Mouse (Mus musculus) midbrain, embryonic 11.5 days (tissue): Measurements from ENCODE around the gene Izumo4. TPM values are rescaled to one million over a fixed set of nuclear protein-coding genes. Genes with fewer than 3 reads are reported as not detected.

ENCODE experiments used
- ATAC-seq: fragments of 200-750 bp; cut with Nextera tagmentation; 2 replicates; pipeline ENCODE4 v1.8.0; 2017; ENCODE audit warnings: moderate TSS enrichment, moderate library complexity; ENCODE audit not compliant: low FRiP score
- DNase-seq: peaks from one replicate; pipeline ENCODE4 v3.0.0; 2015; ENCODE audit warnings: low spot score; ENCODE audit errors: missing footprints
- H3K27ac ChIP-seq: fragments of 300-500 bp; sonication (generic); 2 replicates; pipeline ENCODE4 v1.5.1; 2014; ENCODE audit warnings: low read depth, low read length
- H3K27me3 ChIP-seq: fragments of 300-500 bp; sonication (generic); 2 replicates; pipeline ENCODE4 v1.6.1; 2014; ENCODE audit warnings: mild to moderate bottlenecking, low read length, moderate library complexity, mixed read lengths; ENCODE audit not compliant: control insufficient read depth, insufficient read depth
- H3K36me3 ChIP-seq: fragments of 300-500 bp; sonication (generic); 2 replicates; pipeline ENCODE4 v1.6.1; 2014; ENCODE audit warnings: mild to moderate bottlenecking, low read length, moderate library complexity, mixed read lengths; ENCODE audit not compliant: control insufficient read depth, insufficient read depth
- H3K4me1 ChIP-seq: fragments of 300-500 bp; sonication (generic); 2 replicates; pipeline ENCODE4 v1.6.1; 2014; ENCODE audit warnings: low read length; ENCODE audit not compliant: control insufficient read depth, insufficient read depth
- H3K4me2 ChIP-seq: fragments of 300-500 bp; sonication (generic); 2 replicates; pipeline ENCODE4 v1.6.1; 2014; ENCODE audit warnings: mild to moderate bottlenecking, moderate library complexity
- H3K4me3 ChIP-seq: fragments of 300-500 bp; sonication (generic); 2 replicates; pipeline ENCODE4 v1.5.1; 2014; ENCODE audit warnings: low read depth, low read length
- H3K9ac ChIP-seq: fragments of 300-500 bp; sonication (generic); 2 replicates; pipeline ENCODE4 v1.6.1; 2014; ENCODE audit warnings: low read length
- H3K9me3 ChIP-seq: fragments of 300-500 bp; sonication (generic); 2 replicates; pipeline ENCODE4 v1.6.1; 2016; ENCODE audit warnings: low read length; ENCODE audit not compliant: control insufficient read depth
- WGBS: fragments of 180-500 bp; shearing (Covaris S2); extraction: QIAGEN DNeasy Blood & Tissue Kit; methylation state at CpG from one replicate; pipeline ENCODE4 v1.1.7; 2014; 5-methylcytosine and 5-hydroxymethylcytosine counted together
- polyA plus RNA-seq: library from polyadenylated mRNA; unstranded; fragments of >200 nt; fragmentation: Nextera tagmentation; extraction: Ambion mirVana; gene quantifications from 2 replicates; pipeline ENCODE4 v1.2.1, GENCODE M21; 2014

Izumo4 gene
- polyA plus RNA-seq, 1 experiment from 2014 or later: 6.9 TPM

DNA sequence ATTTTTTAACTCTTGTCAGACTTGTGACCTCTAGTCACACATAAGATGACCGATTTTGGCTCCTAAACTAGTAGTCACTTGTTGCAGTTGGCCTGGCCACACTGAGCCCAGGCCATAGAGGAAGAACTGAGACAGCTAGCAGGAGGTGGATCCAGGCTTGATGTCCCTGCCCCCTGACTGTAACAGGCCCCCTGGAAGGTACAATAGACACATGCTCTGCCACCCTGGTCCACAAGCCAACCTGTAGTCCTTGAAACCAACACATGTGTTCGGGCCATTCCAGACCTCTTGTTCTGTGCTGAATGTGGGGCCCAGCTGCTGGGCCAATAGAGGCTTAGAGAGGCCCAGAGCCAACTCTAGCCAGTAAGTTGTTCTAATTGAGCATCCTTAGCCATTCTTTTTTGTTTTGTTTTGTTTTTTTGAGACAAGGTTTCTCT is 21.7 kb upstream of the Izumo4 start:
- 87% methylated on average over 2 of the region's 2 CpGs for WGBS

DNA sequence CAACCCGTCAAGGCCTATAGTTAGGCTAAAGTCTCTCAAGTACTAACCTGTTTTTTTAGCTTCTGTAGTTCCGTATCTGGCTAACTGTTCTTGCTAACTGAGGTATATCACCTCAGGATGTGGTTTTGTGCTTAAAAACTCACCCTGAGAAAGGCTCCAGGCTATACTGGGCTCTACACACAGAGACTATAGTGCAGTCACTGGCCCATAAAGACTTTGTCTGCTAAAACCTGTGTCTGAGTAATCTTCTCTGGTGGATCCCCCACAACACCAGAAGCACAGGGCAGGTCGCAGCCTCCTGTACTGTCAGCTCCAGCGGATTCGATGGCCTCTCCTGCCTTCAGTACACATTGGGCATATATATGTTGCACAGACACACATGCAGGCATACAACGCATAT is 20.0 kb upstream of the Izumo4 start:
- ATAC-seq (no peak), DNase-seq (no peak)
- Histone ChIP-seq H3K4me2 (no peak overlapping the region), H3K4me3 (no peak overlapping the region), H3K4me1 (peaks cover 16% of the 10 kb centered on the region), H3K27me3 (no peaks in the 10 kb centered on the region), H3K36me3 (peaks cover 12% of the 10 kb centered on the region), H3K9ac (no peak overlapping the region), H3K27ac (no peak overlapping the region), H3K9me3 (no peaks in the 10 kb centered on the region)
- WGBS: 94% methylated on average over 6 of the region's 6 CpGs

More for the DNA sequence above, 21.7 kb upstream of the Izumo4 start:
- no peaks in the 10 kb centered on the region; the same call in 1 of the 2 replicates for H3K36me3 ChIP-seq
- H3K27me3 ChIP-seq: no peaks in the 10 kb centered on the region
- H3K4me1 ChIP-seq: peaks cover 18% of the 10 kb centered on the region
- H3K4me3 ChIP-seq: no peak overlapping the region
- no peak overlapping the region for H3K4me2 ChIP-seq
- DNase-seq (no peak), ATAC-seq (no peak)
- no peaks in the 10 kb centered on the region for H3K9me3 ChIP-seq
- no peak overlapping the region for H3K9ac ChIP-seq
- no peak overlapping the region for H3K27ac ChIP-seq

GRCm38 (mm10) chr10:80683647-80684046 is 18.3 kb upstream of the Izumo4 start:
- Histone ChIP-seq H3K4me3 (no peak overlapping the region), H3K4me2 (no peak overlapping the region), H3K4me1 (peaks cover 5% of the 10 kb centered on the region), H3K27ac (no peak overlapping the region), H3K36me3 (peaks cover 12% of the 10 kb centered on the region), H3K9ac (no peak overlapping the region), H3K9me3 (no peaks in the 10 kb centered on the region), H3K27me3 (no peaks in the 10 kb centered on the region)
- ATAC-seq (no peak), DNase-seq (no peak)
- WGBS: 100% methylated on average over 1 of the region's 1 CpGs

DNA sequence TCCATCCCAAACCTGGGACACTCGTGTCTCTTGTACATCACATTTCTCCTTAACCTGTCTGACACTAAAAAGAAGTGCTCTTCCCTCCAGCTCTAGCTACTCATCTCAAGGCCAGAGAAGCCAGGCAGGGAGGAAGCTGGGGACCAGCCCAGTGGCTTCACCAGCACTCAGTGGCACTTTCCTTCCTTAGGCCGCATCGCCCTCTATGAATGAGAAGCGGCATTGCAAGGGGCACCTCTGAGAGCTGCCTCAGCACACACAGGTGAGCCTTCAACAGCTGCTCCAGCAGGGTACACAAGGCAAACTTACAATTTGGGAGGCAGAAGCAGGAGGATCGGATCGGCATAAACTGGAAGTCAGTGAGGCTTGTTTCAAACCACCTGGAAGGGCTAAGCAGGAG is 17.8 kb upstream of the Izumo4 start:
- H3K4me1 ChIP-seq: peaks cover under 1% of the 10 kb centered on the region; the same call in 1 of the 2 replicates
- H3K27me3 ChIP-seq: no peaks in the 10 kb centered on the region
- peaks cover 12% of the 10 kb centered on the region for H3K36me3 ChIP-seq
- no peak overlapping the region for H3K4me3 ChIP-seq
- H3K9me3 ChIP-seq: no peaks in the 10 kb centered on the region
- ATAC-seq (no peak), DNase-seq (no peak)
- no peak overlapping the region for H3K27ac ChIP-seq
- 57% methylated on average over 6 of the region's 6 CpGs for WGBS
- H3K9ac ChIP-seq: no peak overlapping the region
- H3K4me2 ChIP-seq: no peak overlapping the region

GRCm38 (mm10) chr10:80684984-80685383 is 17.0 kb upstream of the Izumo4 start:
- Histone ChIP-seq H3K27me3 (no peaks in the 10 kb centered on the region), H3K9me3 (no peaks in the 10 kb centered on the region), H3K4me3 (no peak overlapping the region), H3K9ac (no peak overlapping the region), H3K36me3 (peaks cover 20% of the 10 kb centered on the region), H3K27ac (no peak overlapping the region), H3K4me1 (no peaks in the 10 kb centered on the region), H3K4me2 (no peak overlapping the region)
- WGBS: 86% methylated on average over 4 of the region's 4 CpGs
- DNase-seq (no peak), ATAC-seq (no peak)

DNA sequence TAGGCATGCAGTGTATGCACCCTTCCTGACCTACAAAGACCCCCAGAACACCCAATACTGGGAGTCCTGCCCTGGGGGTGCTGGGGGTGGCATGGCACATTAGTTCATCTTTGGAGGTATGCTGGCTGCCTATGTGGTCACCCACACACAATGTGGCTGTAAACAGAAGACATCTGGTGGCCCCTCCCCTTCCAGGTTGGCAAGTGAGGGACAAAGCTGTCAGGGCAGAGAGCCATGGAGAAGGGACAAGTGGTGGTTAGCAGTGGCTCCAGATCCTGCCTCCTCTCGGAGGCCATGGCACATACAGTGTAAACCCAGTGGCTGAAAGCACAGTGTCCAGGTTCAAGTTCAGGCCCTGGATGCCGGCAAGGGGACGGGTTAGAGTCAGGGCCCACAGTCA is 15.4 kb upstream of the Izumo4 start:
- no peak overlapping the region for H3K4me3 ChIP-seq
- H3K4me1 ChIP-seq: no peaks in the 10 kb centered on the region
- H3K27ac ChIP-seq: no peak overlapping the region
- H3K27me3 ChIP-seq: no peaks in the 10 kb centered on the region
- peaks cover 22% of the 10 kb centered on the region for H3K36me3 ChIP-seq
- no peaks in the 10 kb centered on the region for H3K9me3 ChIP-seq
- ATAC-seq (no peak), DNase-seq (no peak)
- WGBS: 96% methylated on average over 3 of the region's 3 CpGs
- H3K4me2 ChIP-seq: no peak overlapping the region
- no peak overlapping the region for H3K9ac ChIP-seq

DNA sequence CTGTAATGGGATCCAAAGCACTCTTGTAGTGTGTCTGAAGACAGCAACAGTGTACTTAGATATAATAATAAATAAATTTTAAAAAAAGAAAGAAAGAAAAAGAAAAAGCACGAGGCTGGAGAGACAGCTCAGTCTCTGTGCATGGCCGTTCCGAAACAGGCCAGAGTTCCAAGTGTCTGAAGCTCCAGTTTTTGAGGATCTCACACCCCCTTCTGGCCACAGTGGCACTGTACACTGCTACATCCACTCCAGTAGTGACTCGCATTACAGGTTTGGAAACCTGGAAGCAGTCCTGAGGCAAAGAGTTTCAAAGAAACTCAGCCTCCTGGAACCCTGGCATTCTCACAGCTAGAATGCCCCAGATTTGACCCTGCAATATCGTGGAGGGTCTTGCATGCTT is 14.1 kb upstream of the Izumo4 start:
- no peaks in the 10 kb centered on the region for H3K9me3 ChIP-seq
- 0 out of 2 replicates have a peak, but pooled peaks have one; percentile 57 for ATAC-seq
- no peak overlapping the region for H3K4me2 ChIP-seq
- WGBS: 57% methylated on average over 5 of the region's 5 CpGs
- H3K4me3 ChIP-seq: no peak overlapping the region
- no peak overlapping the region for H3K9ac ChIP-seq
- DNase-seq: no peak
- H3K36me3 ChIP-seq: peaks cover 22% of the 10 kb centered on the region
- no peak overlapping the region for H3K27ac ChIP-seq
- H3K4me1 ChIP-seq: no peaks in the 10 kb centered on the region
- H3K27me3 ChIP-seq: no peaks in the 10 kb centered on the region

GRCm38 (mm10) chr10:80692249-80693165 is 9.5 kb upstream of the Izumo4 start:
- Histone ChIP-seq H3K27ac (no peak overlapping the region), H3K9ac (no peak overlapping the region), H3K36me3 (peaks cover 10% of the 10 kb centered on the region), H3K4me3 (no peak overlapping the region), H3K4me1 (no peaks in the 10 kb centered on the region), H3K9me3 (no peaks in the 10 kb centered on the region), H3K27me3 (no peaks in the 10 kb centered on the region), H3K4me2 (no peak overlapping the region)
- no peak for ATAC-seq
- no peak for DNase-seq
- WGBS: 88% methylated on average over 14 of the region's 14 CpGs

DNA sequence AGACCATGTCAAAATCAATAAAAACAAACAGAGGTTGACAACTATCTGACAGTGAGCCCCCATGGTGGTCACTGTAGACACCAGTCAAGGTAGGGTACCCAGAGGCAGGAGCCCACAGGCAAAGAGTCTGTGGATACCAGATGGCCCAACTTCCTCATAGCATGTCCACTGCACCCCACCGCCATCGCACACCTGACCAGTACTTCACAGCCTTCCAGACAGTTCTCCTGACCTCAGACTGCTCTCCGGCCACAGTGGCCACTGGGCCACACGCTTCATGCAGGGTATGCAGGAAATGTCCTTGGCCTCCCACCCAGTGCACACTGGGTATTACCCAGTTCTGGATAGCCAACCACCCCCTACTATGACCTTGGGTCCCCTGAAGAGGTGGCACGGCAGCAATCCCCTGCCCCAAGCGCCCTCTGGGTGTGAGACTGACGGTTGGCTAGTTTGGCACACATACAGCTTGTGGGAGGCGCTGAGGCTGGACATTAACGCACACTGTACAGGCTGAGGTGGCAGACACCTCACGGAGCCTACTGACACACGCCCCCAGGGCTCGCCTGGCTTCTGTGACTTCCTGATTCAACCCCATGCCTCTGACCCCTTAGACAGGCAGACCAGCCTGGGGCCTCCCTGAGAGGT is 8.5 kb upstream of the Izumo4 start:
- ATAC-seq: no peak
- no peak overlapping the region for H3K4me2 ChIP-seq
- H3K27me3 ChIP-seq: no peaks in the 10 kb centered on the region
- no peaks in the 10 kb centered on the region for H3K9me3 ChIP-seq
- no peak overlapping the region for H3K9ac ChIP-seq
- peaks cover 10% of the 10 kb centered on the region for H3K36me3 ChIP-seq
- H3K27ac ChIP-seq: no peak overlapping the region
- no peak for DNase-seq
- H3K4me1 ChIP-seq: no peaks in the 10 kb centered on the region
- WGBS: 96% methylated on average over 12 of the region's 12 CpGs
- no peak overlapping the region for H3K4me3 ChIP-seq
